Mouse (Mus musculus) forebrain, embryonic 13.5 days (tissue): Measurements from ENCODE around the gene D430041D05Rik. TPM values are rescaled to one million over a fixed set of nuclear protein-coding genes. Genes with fewer than 3 reads are reported as not detected.

Experiments used
- ATAC-seq: fragments of 200-750 bp; cut with Nextera tagmentation; 2 replicates; pipeline ENCODE4 v1.8.0; 2017
- H3K27ac ChIP-seq: fragments of 300-500 bp; sonication (generic); 2 replicates; pipeline ENCODE4 v1.5.1; 2015; ENCODE audit warnings: inconsistent platforms, mild to moderate bottlenecking, moderate library complexity
- H3K27me3 ChIP-seq: fragments of 300-500 bp; sonication (generic); 2 replicates; pipeline ENCODE4 v1.6.1; 2015; ENCODE audit warnings: mild to moderate bottlenecking, inconsistent platforms
- H3K36me3 ChIP-seq: fragments of 300-500 bp; sonication (generic); 2 replicates; pipeline ENCODE4 v1.6.1; 2015; ENCODE audit warnings: mild to moderate bottlenecking, inconsistent platforms; ENCODE audit not compliant: poor library complexity, severe bottlenecking
- H3K4me1 ChIP-seq: fragments of 300-500 bp; sonication (generic); 2 replicates; pipeline ENCODE4 v1.6.1; 2015; ENCODE audit warnings: inconsistent platforms
- H3K4me2 ChIP-seq: fragments of 300-500 bp; sonication (generic); 2 replicates; pipeline ENCODE4 v1.6.1; 2015; ENCODE audit warnings: inconsistent platforms, mild to moderate bottlenecking, moderate library complexity
- H3K4me3 ChIP-seq: fragments of 300-500 bp; sonication (generic); 2 replicates; pipeline ENCODE4 v1.5.1; 2015; ENCODE audit warnings: mild to moderate bottlenecking, inconsistent platforms
- H3K9ac ChIP-seq: fragments of 300-500 bp; sonication (generic); 2 replicates; pipeline ENCODE4 v1.6.1; 2015; ENCODE audit warnings: mild to moderate bottlenecking, inconsistent platforms
- H3K9me3 ChIP-seq: fragments of 300-500 bp; sonication (generic); replicated peaks from 2 replicates; pipeline ENCODE4 v1.6.1; 2016; ENCODE audit warnings: inconsistent platforms
- WGBS: fragments of 180-500 bp; shearing (Covaris S2); methylation state at CpG from one replicate; pipeline ENCODE4 v1.1.7; 2015; 5-methylcytosine and 5-hydroxymethylcytosine counted together
- polyA plus RNA-seq: library from polyadenylated mRNA; unstranded; fragments of >200 nt; fragmentation: Nextera tagmentation; extraction: Ambion mirVana; gene quantifications from 2 replicates; pipeline ENCODE4 v1.2.1, GENCODE M21; 2015

D430041D05Rik gene
- polyA plus RNA-seq: 4.6 and 5.4 TPM in 2 replicates

- Histone ChIP-seq H3K9ac (peak within 1 kb of the TSS; percentile 92), H3K27me3 (peaks cover 12% of the 10 kb centered on the region; the same call in 1 of the 2 replicates), H3K4me1 (peaks cover 37% of the 10 kb centered on the region), H3K4me2 (peak within 1 kb of the TSS; percentile 92), H3K4me3 (peak within 1 kb of the TSS; percentile 77), H3K9me3 (no peaks in the 10 kb centered on the region), H3K27ac (peak within 1 kb of the TSS; percentile 81), H3K36me3 (no peaks in the 10 kb centered on the region)
- 62% methylated on average over 4 of the region's 4 CpGs for WGBS
- ATAC-seq: no peak
Measured at GRCm38 (mm10) chr2:104410963-104411545, at the start of gene D430041D05Rik. TSS of gene D430041D05Rik (minus strand) at chr2:104411013.

- WGBS: 81% methylated on average over 3 of the region's 3 CpGs
- Histone ChIP-seq H3K4me3 (no peak overlapping the region), H3K4me2 (no peak overlapping the region), H3K9me3 (no peaks in the 10 kb centered on the region), H3K36me3 (no peaks in the 10 kb centered on the region), H3K4me1 (peaks cover 7% of the 10 kb centered on the region), H3K27me3 (no peaks in the 10 kb centered on the region), H3K9ac (no peak overlapping the region), H3K27ac (no peak overlapping the region)
- no peak for ATAC-seq
Measured at GRCm38 (mm10) chr2:104460021-104460420, 49.2 kb upstream of the D430041D05Rik start.

- Histone ChIP-seq H3K9ac (no peak overlapping the region), H3K9me3 (no peaks in the 10 kb centered on the region), H3K4me3 (no peak overlapping the region), H3K36me3 (no peaks in the 10 kb centered on the region), H3K27ac (no peak overlapping the region), H3K27me3 (no peaks in the 10 kb centered on the region), H3K4me1 (peaks cover 7% of the 10 kb centered on the region), H3K4me2 (no peak overlapping the region)
- 89% methylated on average over 8 of the region's 8 CpGs for WGBS
- no peak for ATAC-seq
Measured at GRCm38 (mm10) chr2:104458569-104459332, 47.9 kb upstream of the D430041D05Rik start.

GRCm38 (mm10) chr2:104457106-104457505, 46.3 kb upstream of the D430041D05Rik start:
- peaks cover 7% of the 10 kb centered on the region for H3K4me1 ChIP-seq
- H3K9me3 ChIP-seq: no peaks in the 10 kb centered on the region
- no peaks in the 10 kb centered on the region for H3K36me3 ChIP-seq
- H3K27me3 ChIP-seq: no peaks in the 10 kb centered on the region
- no peak overlapping the region for H3K27ac ChIP-seq
- 87% methylated on average over 3 of the region's 3 CpGs for WGBS
- H3K9ac ChIP-seq: no peak overlapping the region
- H3K4me3 ChIP-seq: no peak overlapping the region
- ATAC-seq: no peak
- no peak overlapping the region for H3K4me2 ChIP-seq

DNA sequence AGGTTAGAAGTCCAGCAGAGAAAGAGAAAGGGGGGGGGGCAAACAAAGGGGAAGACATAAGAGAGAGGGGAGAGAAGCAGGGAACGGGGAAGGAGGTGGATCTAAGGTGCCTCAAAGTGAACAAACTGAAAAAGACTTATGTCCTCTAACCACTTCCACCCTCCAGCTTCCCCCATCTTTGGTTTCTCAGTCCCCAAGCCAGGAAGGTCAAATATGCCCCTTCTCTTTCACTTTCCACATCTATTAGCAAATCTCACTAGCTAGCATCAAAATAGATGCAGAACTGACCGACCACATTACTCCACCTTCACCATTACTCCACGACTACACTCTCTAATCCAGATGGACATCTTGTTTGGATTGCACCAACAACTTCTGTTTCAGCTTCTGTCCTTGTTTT, 39.9 kb upstream of the D430041D05Rik start:
- H3K4me1 ChIP-seq: no peaks in the 10 kb centered on the region; the same call in 1 of the 2 replicates
- H3K4me2 ChIP-seq: no peak overlapping the region
- H3K4me3 ChIP-seq: no peak overlapping the region
- no peaks in the 10 kb centered on the region for H3K9me3 ChIP-seq
- no peaks in the 10 kb centered on the region for H3K27me3 ChIP-seq
- no peaks in the 10 kb centered on the region for H3K36me3 ChIP-seq
- ATAC-seq: no peak
- no peak overlapping the region for H3K9ac ChIP-seq
- no peak overlapping the region for H3K27ac ChIP-seq
- WGBS: 84% methylated on average over 3 of the region's 3 CpGs

- Histone ChIP-seq H3K4me1 (no peaks in the 10 kb centered on the region), H3K9me3 (no peaks in the 10 kb centered on the region), H3K4me2 (no peak overlapping the region), H3K27ac (no peak overlapping the region), H3K27me3 (no peaks in the 10 kb centered on the region), H3K9ac (no peak overlapping the region), H3K36me3 (no peaks in the 10 kb centered on the region), H3K4me3 (no peak overlapping the region)
- ATAC-seq: no peak
- 98% methylated on average over 1 of the region's 1 CpGs for WGBS
Measured at GRCm38 (mm10) chr2:104449191-104449590, 38.4 kb upstream of the D430041D05Rik start.

GRCm38 (mm10) chr2:104448201-104448600, 37.4 kb upstream of the D430041D05Rik start:
- ATAC-seq: no peak
- Histone ChIP-seq H3K9ac (no peak overlapping the region), H3K4me2 (no peak overlapping the region), H3K27ac (no peak overlapping the region), H3K4me3 (no peak overlapping the region), H3K36me3 (no peaks in the 10 kb centered on the region), H3K9me3 (no peaks in the 10 kb centered on the region), H3K4me1 (no peaks in the 10 kb centered on the region), H3K27me3 (no peaks in the 10 kb centered on the region)
- WGBS: 84% methylated on average over 4 of the region's 4 CpGs

DNA sequence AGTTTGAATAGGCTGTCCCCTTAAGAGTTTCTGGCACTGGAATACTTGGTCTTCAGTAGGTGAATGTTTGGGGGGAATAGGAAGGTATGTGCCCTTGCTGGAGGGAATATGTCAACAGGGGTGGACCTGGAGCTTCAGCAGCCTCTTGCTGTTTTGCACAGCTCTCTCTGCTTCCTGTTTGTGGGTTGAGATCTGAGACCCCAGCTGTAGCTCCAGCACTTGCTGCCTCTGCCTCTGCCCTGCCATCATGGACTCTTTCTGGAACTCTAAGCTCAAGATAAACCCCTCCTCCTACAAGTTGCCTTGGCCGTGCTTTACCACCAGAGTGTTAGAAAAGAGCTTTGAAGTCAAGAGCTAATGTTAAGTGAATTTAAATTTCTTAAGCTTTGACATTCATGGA, 35.2 kb upstream of the D430041D05Rik start:
- WGBS: 59% methylated on average over 1 of the region's 1 CpGs
- H3K27me3 ChIP-seq: no peaks in the 10 kb centered on the region
- no peaks in the 10 kb centered on the region for H3K4me1 ChIP-seq
- no peak overlapping the region for H3K4me3 ChIP-seq
- H3K4me2 ChIP-seq: no peak overlapping the region
- no peak for ATAC-seq
- no peaks in the 10 kb centered on the region for H3K36me3 ChIP-seq
- H3K27ac ChIP-seq: no peak overlapping the region
- no peaks in the 10 kb centered on the region for H3K9me3 ChIP-seq
- H3K9ac ChIP-seq: no peak overlapping the region

DNA sequence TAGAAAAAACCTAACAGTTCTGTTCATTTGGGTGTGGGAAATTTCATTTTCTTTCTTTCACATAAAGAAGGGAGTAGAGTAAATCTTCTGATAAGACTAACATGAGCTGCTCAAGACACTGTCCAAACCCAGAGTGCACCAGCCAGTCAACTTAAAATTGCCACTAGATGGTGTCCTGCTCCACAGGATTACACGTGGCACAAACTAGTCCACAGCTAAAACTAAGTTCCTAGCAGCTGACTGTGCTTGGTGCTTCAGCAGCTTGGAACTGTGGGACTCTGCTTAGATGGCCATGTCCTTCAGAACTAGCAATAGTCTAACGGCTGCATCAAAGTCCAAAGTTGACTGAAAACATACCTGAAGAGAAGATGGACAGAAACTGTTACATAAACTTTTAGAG, 34.0 kb upstream of the D430041D05Rik start:
- 39% methylated on average over 2 of the region's 2 CpGs for WGBS
- H3K4me3 ChIP-seq: no peak overlapping the region
- no peaks in the 10 kb centered on the region for H3K27me3 ChIP-seq
- H3K9ac ChIP-seq: no peak overlapping the region
- no peaks in the 10 kb centered on the region for H3K4me1 ChIP-seq
- H3K4me2 ChIP-seq: no peak overlapping the region
- no peak overlapping the region for H3K27ac ChIP-seq
- H3K9me3 ChIP-seq: no peaks in the 10 kb centered on the region
- H3K36me3 ChIP-seq: peaks cover 3% of the 10 kb centered on the region; the same call in 1 of the 2 replicates
- peak; percentile 80 for ATAC-seq

- no peak for ATAC-seq
- Histone ChIP-seq H3K27me3 (no peaks in the 10 kb centered on the region), H3K4me3 (no peak overlapping the region), H3K4me2 (no peak overlapping the region), H3K9ac (no peak overlapping the region), H3K4me1 (no peaks in the 10 kb centered on the region), H3K36me3 (peaks cover 19% of the 10 kb centered on the region; the same call in 1 of the 2 replicates), H3K9me3 (no peaks in the 10 kb centered on the region), H3K27ac (no peak overlapping the region)
- WGBS: 60% methylated on average over 4 of the region's 4 CpGs
Measured at GRCm38 (mm10) chr2:104442341-104442740, 31.5 kb upstream of the D430041D05Rik start.

- no peak for ATAC-seq
- no peak overlapping the region for H3K27ac ChIP-seq
- no peaks in the 10 kb centered on the region for H3K9me3 ChIP-seq
- H3K9ac ChIP-seq: no peak overlapping the region
- peaks cover 59% of the 10 kb centered on the region for H3K36me3 ChIP-seq
- no peak overlapping the region for H3K4me3 ChIP-seq
- no peaks in the 10 kb centered on the region for H3K27me3 ChIP-seq
- no peaks in the 10 kb centered on the region for H3K4me1 ChIP-seq
- no peak overlapping the region for H3K4me2 ChIP-seq
- 94% methylated on average over 3 of the region's 3 CpGs for WGBS
Measured at GRCm38 (mm10) chr2:104436226-104436625, 25.4 kb upstream of the D430041D05Rik start.

- Histone ChIP-seq H3K36me3 (peaks cover 45% of the 10 kb centered on the region), H3K4me1 (no peaks in the 10 kb centered on the region), H3K4me2 (no peak overlapping the region), H3K27me3 (no peaks in the 10 kb centered on the region), H3K9ac (no peak overlapping the region), H3K9me3 (no peaks in the 10 kb centered on the region), H3K27ac (no peak overlapping the region), H3K4me3 (no peak overlapping the region)
- no peak for ATAC-seq
- WGBS: 95% methylated on average over 6 of the region's 6 CpGs
Measured at GRCm38 (mm10) chr2:104431067-104431466, 20.3 kb upstream of the D430041D05Rik start.
